Mouse (Mus musculus) cortical plate, adult 2 months (tissue): ENCODE data around the gene Kif24.
A peak's percentile ranks its signal among the peaks of the same experiment; 100 is the strongest.

Experiments
- CTCF ChIP-seq: fragments of 200-500 bp; IDR thresholded peaks from 2 replicates; pipeline ENCODE4 v1.5.1; 2011; ENCODE audit warnings: mild to moderate bottlenecking, control low read depth, low read length; ENCODE audit not compliant: insufficient read depth; ENCODE audit errors: extremely low read depth
- POLR2A ChIP-seq: fragments of 200-500 bp; IDR thresholded peaks from 2 replicates; pipeline ENCODE4 v1.6.1; 2011; ENCODE audit warnings: mild to moderate bottlenecking, low read length, control low read depth; ENCODE audit not compliant: insufficient read depth; ENCODE audit errors: extremely low read depth

- TF ChIP-seq CTCF (peak; percentile 73), POLR2A (no peak)
Observed at GRCm38 (mm10) chr4:41468396-41469080, 3.9 kb upstream of the Kif24 start.
